Mouse (Mus musculus) mouse trophoblast stem cell (cell line): ENCODE data around the gene Txndc12.

Source experiments
- in situ Hi-C, 2 experiments: fragments of 300-500 bp; cut with MseI, MboI; formaldehyde crosslinking; loops; 2 replicates in 1 of 2; 3 replicates in 1 of 2; pipeline ENCODE4 v1.15.1; 2025

Gene Txndc12

DNA sequence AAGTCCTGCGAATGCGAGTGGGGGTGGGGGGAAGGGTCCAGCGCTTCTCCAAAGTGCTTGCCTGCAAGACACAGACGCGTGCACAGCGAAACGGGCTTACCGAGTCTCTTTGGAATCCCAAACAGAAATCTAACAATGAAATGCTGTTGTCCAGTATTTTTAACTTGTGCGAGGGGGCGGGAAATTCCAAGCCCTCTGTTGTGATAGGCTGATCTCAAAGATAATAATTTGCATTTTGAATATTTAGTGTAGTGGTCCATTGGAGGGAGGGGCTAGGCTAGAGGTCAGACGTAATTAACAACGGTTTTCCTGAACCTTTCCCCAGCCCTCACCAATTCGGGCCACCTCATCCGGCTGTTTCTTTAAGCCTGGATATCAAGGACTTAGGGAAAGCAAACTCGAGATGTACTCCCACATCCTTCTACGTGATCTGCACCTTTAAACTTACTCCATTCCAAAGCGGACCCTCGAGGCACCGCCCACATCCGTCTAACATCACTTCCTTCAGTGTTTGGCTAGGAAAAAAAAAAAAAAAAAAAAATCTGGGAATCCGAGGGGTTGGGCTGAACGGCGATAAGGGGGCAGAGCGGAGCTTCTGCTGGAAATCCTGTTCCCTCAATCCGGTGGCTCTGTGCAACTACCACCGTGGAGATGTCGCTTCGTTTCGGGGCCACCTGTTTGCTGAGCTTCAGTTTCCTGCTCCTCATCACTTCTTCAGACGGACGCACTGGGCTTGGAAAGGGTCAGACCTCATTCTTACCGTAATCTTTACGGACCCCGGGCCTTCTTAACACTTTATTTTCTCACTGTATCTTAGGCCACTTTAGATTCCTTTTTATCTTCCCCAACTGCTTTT lies at the start of gene Txndc12:
Gene Txndc12 (plus strand): TSS at position 487 of the 856 bp plus-strand sequence.
- in situ Hi-C loops: no loop called here

DNA sequence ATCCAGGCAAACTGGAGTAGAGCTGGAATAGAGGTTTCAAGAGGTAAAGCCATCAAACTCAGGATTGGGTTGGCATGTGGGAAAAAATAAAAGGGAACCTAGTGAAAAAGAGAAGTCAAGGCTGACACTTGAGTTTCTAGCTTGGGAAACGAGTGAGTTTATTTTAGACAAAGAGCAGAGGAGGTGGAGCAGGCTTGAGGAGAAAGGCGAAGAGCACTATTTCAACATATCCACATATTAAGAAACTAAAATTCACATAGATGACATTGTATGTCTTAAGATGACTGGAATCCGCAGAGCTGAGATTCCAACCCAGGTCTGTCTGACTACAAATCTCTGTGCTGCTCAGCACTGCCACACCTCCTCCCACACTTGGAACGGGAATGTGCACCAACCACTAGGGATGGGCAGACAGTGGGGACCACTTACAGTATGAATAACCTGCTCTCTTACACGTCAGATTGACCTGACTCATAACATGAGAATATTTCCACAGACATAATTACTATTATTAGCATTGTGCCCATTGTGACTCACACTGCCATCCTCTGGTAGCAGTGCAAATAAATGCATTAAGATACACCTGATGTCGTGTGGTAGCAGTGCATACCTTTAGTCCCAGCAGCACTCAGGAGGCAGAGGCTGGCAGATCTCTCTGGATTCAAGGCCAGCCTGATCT lies 45.0 kb upstream of the Txndc12 start:
- in situ Hi-C loops: loop anchor here in 1 of 2 experiments (10.0 kb wide), 1 partner anchor 95 kb away; no protein-coding TSS in a partner anchor

DNA sequence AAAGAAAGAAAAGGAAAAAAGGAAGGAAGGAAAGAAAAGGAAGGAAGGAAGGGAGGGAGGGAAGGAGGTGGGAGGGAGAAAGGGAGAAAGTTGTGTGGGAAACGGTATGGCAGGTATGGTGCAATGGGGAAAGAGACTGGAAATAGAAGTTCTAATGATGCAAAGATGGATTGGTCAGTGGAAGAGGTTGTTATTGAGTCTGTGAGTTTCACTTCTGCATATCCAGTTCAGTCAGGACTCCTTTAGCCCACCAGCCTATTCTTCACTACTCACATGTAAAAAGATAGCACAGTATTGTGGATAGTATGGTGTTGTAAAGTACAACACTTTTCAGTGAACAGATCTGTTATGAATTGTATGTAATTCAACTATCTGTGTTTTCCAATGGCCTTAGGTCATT lies 43.9 kb upstream of the Txndc12 start:
- in situ Hi-C loops: no loop called here

DNA sequence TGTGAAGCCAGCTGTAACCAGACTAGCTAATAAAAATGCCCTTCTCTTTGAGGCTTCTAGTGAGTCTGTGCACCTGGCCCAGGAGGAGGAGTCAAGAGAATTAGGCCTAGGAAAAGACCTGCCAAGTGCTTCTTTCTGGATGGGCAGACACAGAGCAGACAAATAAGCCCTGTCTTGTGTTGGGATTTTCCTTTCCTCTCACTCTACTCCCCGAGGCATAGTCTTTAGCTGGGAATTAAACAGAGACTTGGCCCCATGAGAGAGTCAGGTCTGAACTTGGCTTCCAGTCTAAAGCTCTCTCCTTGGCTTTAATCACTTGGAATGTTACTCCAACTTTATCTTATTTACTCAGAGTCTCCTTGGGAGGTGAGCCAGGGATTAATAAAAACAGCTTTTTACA lies 40.5 kb upstream of the Txndc12 start:
- in situ Hi-C loops: no loop called here

DNA sequence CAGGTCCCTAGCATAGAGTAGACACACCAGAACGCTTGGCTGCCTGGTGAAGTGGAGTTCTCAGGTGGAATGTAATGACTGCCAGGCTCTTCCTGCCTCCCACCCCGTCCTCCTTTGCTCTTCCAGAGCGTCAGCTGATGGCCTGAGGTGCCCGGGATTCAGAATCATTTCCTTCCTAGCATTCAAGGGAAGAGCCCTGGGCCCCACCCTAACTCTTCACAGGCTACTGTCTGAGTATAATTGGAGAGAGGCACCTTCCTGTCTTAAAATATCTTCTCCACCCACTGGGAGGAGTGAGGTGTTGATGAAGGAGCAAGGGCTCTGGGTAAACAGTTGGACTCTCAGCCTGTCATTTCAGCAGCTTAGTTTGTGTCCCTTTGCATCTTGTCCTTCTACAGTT lies 37.7 kb upstream of the Txndc12 start:
- in situ Hi-C loops: no loop called here

DNA sequence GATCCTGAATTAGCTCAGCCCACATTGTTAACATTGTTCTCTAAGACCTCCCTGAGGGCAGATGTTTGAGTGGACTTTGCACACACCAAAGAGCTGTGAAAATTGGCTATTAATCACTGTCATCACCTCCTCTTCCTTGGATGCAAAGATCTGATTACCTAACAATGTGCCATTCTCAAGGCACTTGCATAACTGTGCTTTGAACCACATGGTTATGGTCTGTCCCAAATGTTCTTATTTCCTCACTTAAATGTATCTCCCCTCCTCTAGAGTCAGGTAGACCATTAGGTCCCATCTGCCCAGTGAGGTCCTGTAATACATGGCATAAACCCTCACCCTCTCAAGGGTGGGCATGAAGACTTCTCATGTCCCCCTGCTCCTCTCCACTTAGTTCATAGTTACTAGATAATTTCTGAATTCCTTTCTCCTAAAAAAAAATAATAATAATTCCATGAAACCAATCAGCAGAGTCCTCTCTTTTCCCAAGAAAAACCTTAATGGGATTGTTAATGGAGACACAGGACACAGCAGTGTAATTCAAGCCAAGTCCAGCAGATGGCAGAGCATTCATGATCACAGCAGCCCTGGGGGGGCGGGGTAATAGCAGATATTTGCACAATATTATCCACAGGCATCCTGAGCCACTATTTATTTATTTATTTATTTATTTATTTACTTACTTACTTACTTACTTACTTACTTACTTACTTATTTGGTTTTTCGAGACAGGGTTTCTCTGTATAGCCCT lies 36.1 kb upstream of the Txndc12 start:
- in situ Hi-C loops: no loop called here

DNA sequence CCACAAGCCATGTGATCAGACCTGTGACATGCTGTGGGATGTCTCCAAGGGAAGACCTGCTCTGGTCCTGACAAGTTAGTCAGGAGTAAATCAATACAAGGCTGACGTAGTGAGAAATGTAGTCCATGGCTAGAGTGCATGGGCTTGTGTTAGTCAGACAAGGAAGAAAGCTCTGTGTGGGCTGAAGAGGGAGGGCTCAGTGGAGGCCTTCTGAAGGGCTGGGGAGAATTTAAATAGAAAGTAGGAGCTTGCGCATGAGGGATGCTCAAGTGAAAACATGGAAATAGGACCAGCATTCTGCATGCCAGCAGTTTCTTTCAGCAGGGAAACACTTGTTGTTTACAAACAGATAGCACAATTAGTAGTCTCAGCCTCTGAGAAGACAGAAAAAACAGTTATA lies 30.9 kb upstream of the Txndc12 start:
- in situ Hi-C loops: no loop called here

DNA sequence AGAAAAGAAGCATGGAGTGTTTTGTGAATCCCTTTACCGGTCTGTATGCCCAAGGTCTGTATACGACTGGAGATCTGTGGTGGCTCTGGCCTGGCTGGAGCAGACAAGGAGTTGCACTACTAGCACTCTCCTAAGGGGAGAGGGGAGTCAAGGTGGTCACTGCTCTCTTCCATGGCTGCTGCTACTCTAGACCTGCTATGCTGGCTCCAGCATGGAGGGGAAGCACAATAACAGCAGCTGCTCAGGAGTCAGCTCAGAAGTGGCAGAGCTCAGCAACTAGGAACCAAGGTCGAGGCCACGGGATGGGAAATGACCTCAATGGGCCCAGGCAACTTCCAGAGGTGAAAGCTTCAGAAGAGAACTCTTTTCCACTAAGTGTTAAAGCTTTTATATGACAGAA lies 23.3 kb upstream of the Txndc12 start:
- in situ Hi-C loops: no loop called here

DNA sequence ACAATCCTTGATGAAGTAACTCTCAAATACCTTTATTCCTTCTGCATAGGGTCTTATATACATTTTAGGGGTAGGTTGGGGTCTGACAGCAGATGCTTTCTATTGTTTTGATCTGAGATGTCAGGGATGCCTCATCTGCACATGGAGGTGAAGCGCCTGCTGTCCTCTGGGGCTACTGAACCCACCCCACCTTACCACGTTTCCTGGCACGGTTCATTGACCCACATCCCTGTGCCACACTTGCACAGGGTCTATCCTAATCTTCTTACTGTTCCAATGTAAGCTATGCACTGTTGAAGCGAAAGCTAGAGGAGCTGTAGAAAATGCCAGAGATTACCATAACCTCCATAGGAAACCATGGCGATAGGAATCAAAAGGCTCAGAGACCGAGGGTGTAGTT lies 22.9 kb upstream of the Txndc12 start:
- in situ Hi-C loops: no loop called here

DNA sequence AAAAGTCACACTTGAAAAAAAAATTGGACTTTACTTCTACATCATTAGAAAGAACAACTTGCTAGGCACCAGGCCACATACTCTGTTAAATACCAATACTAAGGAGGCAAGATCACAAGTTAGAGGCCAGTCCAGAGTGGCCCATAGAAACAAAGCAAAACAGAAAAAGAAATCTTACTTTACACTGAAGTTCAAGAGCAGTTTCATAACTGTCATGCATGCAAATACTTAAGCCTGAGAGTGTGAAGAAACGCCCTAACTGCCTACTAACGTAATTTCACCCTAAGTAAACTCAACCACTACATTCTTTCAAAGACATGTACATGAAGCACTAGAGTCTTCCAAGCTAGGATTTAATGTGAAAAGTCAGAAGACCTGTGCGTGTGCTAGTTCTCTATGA lies 8.7 kb upstream of the Txndc12 start:
- in situ Hi-C loops: no loop called here

DNA sequence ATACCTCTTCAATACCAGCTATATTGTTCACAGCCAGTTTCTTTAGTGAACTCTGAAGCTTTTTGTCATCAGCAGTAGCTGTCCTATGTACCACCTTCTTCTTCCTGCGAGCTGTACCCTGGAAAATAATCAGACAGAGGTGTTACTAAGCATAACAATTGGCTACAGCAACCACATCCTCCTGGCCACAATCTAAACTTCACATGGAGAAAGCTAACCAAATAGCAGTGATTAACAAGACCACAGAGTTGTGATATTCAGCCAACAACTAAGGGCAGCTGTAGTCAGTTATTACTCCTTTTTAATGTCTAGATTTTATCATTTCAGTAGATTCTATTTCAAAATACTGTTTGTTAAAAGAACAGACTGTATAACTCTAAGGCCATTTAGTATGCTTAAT lies 8.3 kb upstream of the Txndc12 start:
- in situ Hi-C loops: no loop called here

DNA sequence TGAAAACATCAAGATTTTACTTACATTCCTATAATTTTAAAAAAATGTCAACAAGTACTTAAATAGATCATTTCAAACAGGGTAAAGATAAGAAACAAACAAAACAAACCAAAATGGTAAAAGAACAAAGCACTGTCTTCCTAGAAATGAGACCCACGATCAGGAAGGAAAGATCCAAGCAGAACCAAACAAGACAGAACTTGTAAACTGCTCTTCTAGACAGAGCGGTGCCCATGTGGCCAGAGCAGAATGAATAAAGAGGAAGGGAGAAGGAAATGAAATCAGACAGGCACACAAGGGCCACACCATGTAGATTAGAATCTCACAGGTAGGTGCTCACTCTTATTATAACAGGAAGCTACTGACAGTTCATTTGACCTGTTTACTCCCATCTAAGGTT lies 7.8 kb upstream of the Txndc12 start:
- in situ Hi-C loops: no loop called here

DNA sequence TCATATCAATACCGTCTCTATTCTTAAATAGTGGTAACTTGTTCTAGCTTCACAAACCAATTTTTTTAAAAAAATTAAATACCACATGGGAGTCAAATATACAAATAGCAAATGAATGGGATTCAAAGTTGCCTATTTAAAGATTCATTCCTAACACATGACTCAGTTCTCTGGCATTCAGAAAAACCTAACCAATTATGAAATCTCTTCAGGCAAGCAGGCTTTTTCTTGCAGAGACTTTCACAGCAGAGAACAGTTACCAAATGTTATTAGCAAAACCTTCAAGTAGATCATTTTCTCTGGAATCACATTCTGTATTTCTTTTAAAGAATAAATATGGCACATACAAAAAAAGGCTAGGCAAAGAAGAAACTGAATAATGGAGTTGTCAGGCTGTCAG lies 3.7 kb upstream of the Txndc12 start:
- in situ Hi-C loops: no loop called here

DNA sequence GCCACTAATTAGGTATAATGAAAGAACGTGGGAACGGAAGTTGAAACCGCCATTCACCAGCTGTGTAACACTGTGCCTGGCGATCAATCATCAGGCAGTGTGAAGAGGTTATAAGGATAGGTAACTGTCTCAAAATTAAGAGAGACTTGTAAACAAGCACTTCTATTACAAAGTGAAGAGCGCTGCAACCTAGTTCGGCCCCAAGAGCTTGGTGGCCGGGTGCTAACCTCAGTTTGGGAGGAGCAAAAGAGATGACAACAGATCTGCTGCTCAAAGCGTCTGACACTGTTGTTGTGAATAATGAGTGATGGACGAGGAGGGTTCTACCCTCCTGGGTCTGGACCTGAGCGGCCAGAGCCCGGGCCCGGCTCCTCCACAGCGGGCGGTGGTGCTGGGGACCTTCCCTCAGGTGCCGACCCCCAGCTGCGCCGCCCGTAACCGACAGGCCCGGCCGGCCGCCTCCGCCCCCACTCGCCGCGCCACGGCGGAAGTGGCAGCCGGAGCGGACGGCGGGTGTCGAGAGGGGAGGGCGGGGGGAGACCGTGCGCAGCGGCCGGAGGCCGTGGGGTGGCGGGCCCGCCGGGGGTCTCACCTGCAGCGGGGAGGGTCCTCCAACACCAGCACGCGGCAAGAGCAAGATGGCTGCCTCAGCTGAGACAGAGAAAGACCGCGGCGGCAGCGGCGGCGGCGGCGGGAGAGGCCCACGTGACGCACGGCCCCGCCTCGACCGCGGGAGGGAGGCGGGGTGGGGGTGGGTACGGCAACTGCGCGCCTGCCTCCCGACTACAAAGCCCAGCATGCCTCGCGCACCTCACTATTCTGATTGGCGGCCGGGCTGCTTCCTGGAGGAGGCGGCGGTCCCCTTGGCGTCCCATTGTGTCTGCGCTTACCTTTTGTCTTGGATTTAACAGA lies 1.2 kb upstream of the Txndc12 start, which contains the start of gene Btf3l4:
Gene Btf3l4 (minus strand): TSS at position 699 of the 912 bp plus-strand sequence.
- in situ Hi-C loops: no loop called here

DNA sequence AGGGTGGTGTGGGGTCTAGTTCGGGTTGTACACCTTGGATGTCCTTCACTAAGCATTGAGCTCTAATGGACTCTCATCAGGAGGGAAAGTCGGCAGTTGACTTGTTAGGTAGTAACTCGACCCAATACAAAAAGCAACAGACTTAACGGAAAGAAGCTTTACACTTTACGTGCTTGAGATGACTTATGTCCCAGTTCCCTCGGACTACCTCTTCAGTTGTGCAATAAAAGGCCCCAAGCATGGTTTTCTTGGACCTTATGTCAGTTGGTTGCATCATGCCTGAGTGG lies 630 bp upstream of the Txndc12 start:
- in situ Hi-C loops: no loop called here

DNA sequence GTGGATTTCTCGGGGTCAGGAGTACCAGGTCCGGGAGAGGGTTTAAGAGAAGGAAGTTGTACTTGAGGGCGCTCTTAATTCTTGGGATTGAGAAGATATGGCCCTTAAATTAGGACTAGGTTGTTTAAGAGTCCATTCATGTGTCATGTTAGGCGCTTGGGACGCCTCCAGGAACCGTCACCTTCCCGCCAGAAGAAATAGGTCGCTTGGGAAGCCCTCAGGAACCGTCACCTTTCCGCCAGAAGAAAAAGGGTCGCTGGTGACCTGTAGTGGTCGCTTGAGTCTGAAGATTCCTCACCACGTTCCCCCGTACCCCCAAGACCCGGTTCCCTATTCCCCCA lies 540 bp downstream of the Txndc12 start:
- in situ Hi-C loops: no loop called here

DNA sequence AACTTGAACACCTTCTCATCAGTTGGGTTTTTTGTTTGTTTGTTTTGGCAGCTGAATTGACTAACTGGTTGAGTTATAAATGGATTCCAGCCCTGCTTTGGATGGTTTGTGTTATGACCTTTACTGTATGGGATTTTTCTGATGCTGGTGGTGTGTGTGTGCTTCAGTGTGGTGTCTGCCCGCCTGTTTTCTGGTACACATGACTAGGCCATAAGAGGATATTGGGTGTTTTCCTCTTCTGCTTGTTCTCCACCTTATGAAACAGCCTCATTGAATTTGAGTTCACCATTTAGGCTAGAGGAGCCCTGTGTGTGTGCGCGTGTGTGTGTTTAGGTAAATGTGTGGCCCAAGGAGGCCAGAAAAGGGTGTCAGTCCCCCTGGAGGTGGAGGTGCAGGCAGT lies 1.1 kb downstream of the Txndc12 start:
- in situ Hi-C loops: no loop called here

DNA sequence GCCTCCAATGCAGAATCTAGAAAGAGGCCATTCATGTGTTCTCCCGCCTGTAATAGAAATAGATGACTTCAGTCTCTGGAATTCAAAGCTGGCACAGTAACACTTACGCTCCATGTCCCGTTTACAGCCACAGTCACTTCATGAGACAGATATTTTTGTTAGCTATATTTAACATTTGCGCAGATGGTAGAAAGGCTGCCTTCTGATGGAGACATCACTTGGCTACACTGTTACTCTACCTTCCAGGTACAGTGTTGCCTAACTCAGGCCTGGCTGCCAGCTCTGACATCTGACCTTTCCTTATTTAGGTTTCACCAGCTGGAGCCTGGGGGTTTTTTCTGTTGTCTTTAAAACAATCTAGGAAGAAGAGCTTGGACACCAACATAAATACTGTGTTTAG lies 3.6 kb downstream of the Txndc12 start:
- in situ Hi-C loops: no loop called here

DNA sequence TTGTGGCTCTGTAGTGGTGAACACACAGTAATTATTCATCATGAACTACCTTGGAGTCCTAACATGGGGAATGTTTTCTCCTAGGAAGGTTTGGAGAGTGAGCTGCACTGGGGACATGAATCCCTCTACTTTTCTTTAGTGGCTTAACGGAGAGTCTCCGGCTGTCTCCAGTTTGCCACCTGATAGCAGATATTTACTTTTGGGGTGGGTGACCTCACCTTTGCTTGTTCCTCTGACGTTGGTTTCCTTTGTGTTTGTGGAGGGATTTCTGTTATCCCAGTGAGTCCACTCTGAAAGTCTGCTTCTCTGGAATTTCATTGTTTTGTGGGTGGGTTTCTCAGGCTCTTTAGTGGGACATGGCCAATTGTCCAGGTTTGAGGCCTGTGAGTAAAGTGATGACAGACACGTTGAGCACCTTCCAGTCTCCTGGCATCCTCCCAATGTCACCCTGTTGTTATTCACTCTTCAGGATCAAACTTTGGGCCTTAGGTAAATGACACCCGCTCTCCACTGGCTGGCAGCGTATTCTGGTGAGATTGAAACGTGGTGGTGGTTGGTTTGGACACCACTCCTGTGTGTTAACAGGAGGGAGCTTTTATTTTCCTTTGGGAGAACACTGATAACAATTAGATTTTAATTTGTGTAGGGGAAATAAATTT lies 7.6 kb downstream of the Txndc12 start:
- in situ Hi-C loops: no loop called here

DNA sequence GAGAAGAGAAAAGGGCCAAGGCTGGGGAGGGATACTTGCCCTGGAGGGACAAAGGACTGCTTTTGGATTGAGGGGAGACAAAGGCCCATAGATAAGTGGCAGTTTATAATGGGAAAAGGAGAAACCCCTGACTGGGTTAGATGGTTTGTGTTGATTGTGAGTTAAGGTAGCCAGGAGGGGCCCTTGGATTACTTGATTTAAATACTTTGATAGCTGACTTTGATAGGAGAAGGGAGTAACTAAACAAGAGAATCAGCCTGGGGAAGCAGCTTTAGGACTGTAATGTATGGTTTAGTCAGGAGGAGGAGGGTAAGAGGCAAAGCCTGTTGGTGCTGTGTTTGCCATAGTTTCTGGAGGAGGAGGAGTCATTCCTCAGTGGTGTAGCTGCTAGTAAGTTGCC lies 8.9 kb downstream of the Txndc12 start:
- in situ Hi-C loops: no loop called here
